Mouse (Mus musculus) mesoderm, embryonic 11.5 days (tissue): ENCODE measurements around the gene Hoxd1.

Source experiments
- DNase-seq: peaks from one replicate; pipeline ENCODE4 v3.0.0-alpha.2; 2012; ENCODE audit warnings: low read depth, low spot score

Gene Hoxd1

DNA sequence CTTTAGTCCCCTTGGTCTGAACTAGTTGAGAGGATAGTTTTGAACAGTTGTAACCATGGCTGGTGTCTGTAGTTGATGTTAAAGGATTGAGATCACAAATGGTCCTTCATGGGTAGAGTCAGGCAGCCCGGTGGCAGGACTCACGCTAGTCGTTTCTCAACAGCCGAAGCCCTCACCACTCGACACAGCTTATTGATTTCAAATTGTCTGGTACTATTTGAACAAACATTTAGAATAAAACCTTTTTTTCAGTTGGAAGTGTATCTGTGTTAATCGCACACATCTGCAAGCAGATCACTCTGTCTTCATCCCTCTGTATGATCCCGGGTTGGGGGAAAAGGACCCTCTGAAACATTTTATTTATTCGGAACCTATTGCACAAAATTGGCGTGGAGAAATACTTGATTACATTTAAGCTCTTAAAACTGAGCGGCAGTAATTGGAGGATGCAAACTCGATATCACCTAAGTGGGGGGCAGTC lies 15.1 kb upstream of the Hoxd1 start:
- DNase-seq, result peak; percentile 18

DNA sequence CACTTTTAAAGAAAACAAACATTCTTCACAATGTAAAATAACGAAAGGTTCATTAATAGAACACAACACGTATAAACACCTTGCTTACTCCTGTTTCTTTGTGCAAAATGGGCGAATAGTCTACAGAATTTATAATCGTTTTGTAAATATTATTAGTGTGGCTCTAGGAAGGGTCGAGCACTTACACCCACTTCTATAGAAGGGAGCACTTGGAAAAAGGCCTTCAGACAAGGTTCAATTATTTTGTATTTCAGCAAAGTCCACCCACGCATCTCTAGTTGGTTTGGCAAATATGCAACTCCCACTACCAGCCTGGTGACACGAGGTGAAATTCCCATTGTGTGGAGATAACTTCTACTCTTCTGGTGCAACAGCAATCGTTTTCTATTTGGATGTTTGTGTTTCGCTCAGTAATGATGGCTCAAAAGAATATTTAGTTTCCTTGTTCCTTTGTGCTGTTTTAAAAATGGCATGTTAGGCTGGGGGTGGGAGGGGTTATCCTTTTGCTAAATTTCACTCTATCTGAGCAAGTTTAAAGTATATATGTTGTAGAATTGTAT lies 14.3 kb upstream of the Hoxd1 start:
- no peak for DNase-seq

GRCm38 (mm10) chr2:74749337-74750121 lies 13.3 kb upstream of the Hoxd1 start:
- peak; percentile 93 for DNase-seq

- DNase-seq, result peak; percentile 7
These were observed 12.0 kb upstream of the Hoxd1 start for GRCm38 (mm10) chr2:74750731-74751250.

- DNase-seq, result no peak
These were observed 10.9 kb upstream of the Hoxd1 start for GRCm38 (mm10) chr2:74751861-74752260.

- DNase-seq, result no peak
These were observed 10.2 kb upstream of the Hoxd1 start for GRCm38 (mm10) chr2:74752431-74753174.

- peak; percentile 87 for DNase-seq
These were observed 9.6 kb upstream of the Hoxd1 start for GRCm38 (mm10) chr2:74753175-74753523.

GRCm38 (mm10) chr2:74753711-74754110 lies 9.1 kb upstream of the Hoxd1 start:
- no peak for DNase-seq

GRCm38 (mm10) chr2:74760146-74760545 lies 2.6 kb upstream of the Hoxd1 start:
- DNase-seq, result peak; percentile 51

GRCm38 (mm10) chr2:74761941-74762340 lies 839 bp upstream of the Hoxd1 start:
- DNase-seq, result peak; percentile 19

GRCm38 (mm10) chr2:74763245-74763735 lies 510 bp downstream of the Hoxd1 start:
- no peak for DNase-seq

DNA sequence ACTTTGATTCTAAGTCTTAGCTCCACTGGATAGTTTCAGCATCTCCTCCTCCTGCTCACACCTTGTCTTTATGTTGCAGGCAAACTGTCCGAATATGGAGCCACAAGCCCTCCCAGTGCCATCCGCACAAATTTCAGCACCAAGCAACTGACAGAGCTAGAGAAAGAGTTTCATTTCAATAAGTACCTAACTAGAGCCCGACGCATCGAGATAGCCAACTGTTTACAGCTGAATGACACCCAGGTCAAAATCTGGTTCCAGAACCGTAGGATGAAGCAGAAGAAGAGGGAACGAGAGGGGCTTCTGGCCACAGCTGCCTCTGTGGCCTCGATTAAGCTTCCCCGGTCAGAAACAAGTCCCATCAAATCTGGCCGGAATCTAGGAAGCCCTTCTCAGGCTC lies 1.2 kb downstream of the Hoxd1 start:
- no peak for DNase-seq

DNA sequence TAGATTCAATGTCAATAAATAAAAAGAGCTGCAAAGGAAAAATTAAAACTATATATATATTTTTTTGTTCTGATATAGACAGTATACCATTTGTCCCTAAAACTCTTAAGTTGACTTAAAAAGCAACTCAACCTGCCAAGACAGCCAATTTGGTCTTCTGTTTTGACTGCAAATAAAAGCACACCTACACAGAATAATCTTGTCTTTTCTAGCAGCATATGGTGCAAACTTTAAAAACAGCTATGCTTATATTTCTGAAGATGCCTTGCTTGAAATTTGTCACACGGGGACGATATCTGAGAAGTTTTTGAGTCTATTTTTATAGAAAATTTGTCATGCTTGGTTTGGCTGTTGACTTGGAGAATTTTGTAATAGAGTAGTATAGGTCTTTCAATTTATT lies 11.6 kb downstream of the Hoxd1 start:
- no peak for DNase-seq

DNA sequence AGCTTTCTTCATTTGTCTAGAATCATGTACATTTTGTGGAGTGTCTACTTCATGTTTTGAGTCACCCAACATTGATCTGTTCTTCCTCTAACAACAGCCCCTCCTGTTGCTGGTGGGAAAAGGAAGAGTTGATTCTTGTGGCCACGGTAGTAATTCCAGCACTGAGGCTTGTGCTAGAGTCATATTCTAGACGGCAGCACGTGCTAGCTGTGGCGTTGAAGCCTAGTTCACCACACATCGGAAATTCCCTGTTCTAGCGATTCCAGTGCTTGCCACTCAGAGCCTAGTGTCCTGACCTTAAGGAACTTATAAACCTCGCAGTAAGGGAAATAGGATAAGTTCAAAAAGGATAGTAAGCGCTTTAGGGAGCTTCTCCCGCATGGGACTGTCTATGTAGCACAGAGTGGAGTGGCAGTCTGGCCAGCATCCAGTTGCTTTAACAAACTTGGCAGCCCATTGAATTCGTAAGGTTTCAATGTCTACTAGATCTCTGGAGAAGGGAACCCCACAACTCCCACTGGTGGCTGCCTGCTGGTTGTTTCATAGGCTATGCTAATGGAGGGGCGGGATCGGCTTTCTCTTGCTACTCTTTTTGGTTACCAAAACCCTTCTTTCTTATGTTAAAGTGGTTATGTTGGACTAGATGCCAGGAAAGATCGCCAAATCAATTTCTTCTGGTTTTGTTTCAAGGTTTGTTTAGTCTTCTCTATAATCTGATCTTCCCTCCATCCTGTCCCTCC lies 14.9 kb downstream of the Hoxd1 start:
- no peak for DNase-seq

DNA sequence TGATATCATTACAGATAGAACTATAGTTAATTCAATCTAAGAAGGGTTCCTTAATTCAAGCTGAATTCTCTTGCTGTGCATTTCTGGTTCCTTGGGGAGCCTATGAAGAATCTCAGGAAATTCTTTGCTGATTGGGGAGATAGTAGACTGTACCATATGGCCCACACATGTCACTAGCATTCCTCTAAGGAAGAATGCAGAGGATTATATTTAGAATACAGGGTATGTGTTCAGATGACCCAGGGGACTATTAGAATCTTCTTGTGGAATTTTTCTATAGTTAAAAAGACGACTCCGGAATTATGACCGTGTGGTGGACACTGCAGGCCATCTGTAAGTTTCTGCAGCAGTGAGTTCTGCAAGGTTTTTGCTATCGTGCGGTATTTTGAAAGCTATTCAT lies 18.6 kb downstream of the Hoxd1 start:
- peak; percentile 56 for DNase-seq

DNA sequence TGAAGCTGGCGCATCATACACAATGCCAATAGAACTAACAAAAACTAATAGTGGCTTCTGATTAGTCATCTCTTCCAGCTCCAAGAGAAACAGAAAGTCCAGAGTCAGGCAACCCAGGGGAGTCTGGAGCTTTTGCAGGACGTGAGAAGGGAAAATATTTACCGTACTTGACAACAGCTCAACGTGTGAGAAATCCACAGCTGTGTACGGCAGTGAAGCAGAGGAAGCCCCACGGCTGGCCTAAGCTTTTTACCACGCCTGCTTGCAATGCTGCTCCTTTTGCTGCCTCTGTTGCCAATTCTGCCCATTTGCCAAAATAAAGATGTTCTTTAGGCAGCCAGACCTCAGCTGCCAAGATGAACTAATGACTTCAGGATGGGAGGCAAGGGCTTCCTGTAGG lies 32.8 kb downstream of the Hoxd1 start:
- DNase-seq, result peak; percentile 28

DNA sequence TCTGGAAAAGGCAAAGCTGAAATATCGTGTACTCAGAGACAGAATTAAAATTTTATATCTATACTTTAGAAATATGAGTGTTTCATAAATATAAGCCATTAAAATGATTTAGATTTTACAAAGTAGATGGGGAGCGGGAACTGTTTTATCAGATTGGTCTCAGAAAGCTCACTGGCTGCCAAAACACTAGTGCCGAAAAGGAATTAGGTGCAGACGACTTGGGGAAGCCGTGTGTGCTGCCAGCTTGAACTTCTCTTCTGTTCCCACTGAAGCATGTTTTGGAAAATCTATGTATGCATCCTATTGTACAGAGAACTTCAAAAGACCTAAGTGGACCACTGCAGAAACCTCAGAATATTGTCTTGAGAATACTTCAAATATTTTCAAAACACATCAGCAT lies 45.7 kb downstream of the Hoxd1 start:
- no peak for DNase-seq
